Mouse (Mus musculus): ENCODE data around the gene Tra2a. TPM values are rescaled to one million over a fixed set of nuclear protein-coding genes. Genes with fewer than 3 reads are reported as not detected.

The Tra2a gene
- polyA plus RNA-seq (2016; fragmentation: Nextera tagmentation; extraction: Ambion mirVana): 138 and 147 TPM in 2 replicates

GRCm38 (mm10) chr6:49263847-49264243 lies at the start of gene Tra2a:
TSS of gene Tra2a (minus strand) at chr6:49264033.
- H3K9me3 ChIP-seq: no peaks in the 10 kb centered on the region
- H3K4me1 ChIP-seq: peaks cover 19% of the 10 kb centered on the region
- H3K9ac ChIP-seq: peak within 1 kb of the TSS; percentile 98
- peak within 1 kb of the TSS; percentile 62 for H3K4me2 ChIP-seq (replicated peaks)
- peak within 1 kb of the TSS; percentile 85 for H3K4me3 ChIP-seq
- ATAC-seq (ENCODE audit: insufficient number of reproducible peaks, insufficient read depth, low FRiP score, low TSS enrichment): peak; percentile 94
- H3K36me3 ChIP-seq: no peaks in the 10 kb centered on the region
- H3K27ac ChIP-seq: peak within 1 kb of the TSS; percentile 98
- WGBS: under 1% methylated on average over 39 of the region's 39 CpGs
- no peaks in the 10 kb centered on the region for H3K27me3 ChIP-seq

- no peak overlapping the region for H3K4me2 ChIP-seq (replicated peaks)
- no peak for ATAC-seq (ENCODE audit: insufficient number of reproducible peaks, insufficient read depth, low FRiP score, low TSS enrichment)
Observed at GRCm38 (mm10) chr6:49298286-49298685, 34.5 kb upstream of the Tra2a start.

GRCm38 (mm10) chr6:49282122-49282521 lies 18.3 kb upstream of the Tra2a start:
- no peak overlapping the region for H3K9ac ChIP-seq
- no peaks in the 10 kb centered on the region for H3K36me3 ChIP-seq
- 94% methylated on average over 1 of the region's 1 CpGs for WGBS
- no peaks in the 10 kb centered on the region for H3K9me3 ChIP-seq
- no peaks in the 10 kb centered on the region for H3K27me3 ChIP-seq
- no peak overlapping the region for H3K27ac ChIP-seq
- H3K4me2 ChIP-seq (replicated peaks): no peak overlapping the region
- no peak for ATAC-seq (ENCODE audit: insufficient number of reproducible peaks, insufficient read depth, low FRiP score, low TSS enrichment)
- H3K4me1 ChIP-seq: no peaks in the 10 kb centered on the region
- H3K4me3 ChIP-seq: no peak overlapping the region

More at GRCm38 (mm10) chr6:49298286-49298685, 34.5 kb upstream of the Tra2a start:
- no peaks in the 10 kb centered on the region for H3K36me3 ChIP-seq
- H3K4me1 ChIP-seq: no peaks in the 10 kb centered on the region
- H3K27me3 ChIP-seq: no peaks in the 10 kb centered on the region
- no peak overlapping the region for H3K4me3 ChIP-seq
- H3K9me3 ChIP-seq: no peaks in the 10 kb centered on the region
- H3K9ac ChIP-seq: no peak overlapping the region
- H3K27ac ChIP-seq: no peak overlapping the region

- Histone ChIP-seq H3K4me3 (no peak overlapping the region), H3K27ac (no peak overlapping the region), H3K4me1 (no peaks in the 10 kb centered on the region), H3K36me3 (no peaks in the 10 kb centered on the region), H3K4me2 (replicated peaks) (no peak overlapping the region), H3K9ac (no peak overlapping the region), H3K27me3 (no peaks in the 10 kb centered on the region), H3K9me3 (no peaks in the 10 kb centered on the region)
- ATAC-seq (ENCODE audit: insufficient number of reproducible peaks, insufficient read depth, low FRiP score, low TSS enrichment): no peak
- WGBS: 27% methylated on average over 1 of the region's 1 CpGs
Observed at GRCm38 (mm10) chr6:49280942-49281341, 17.1 kb upstream of the Tra2a start.

GRCm38 (mm10) chr6:49275296-49275695 lies 11.5 kb upstream of the Tra2a start:
- ATAC-seq (ENCODE audit: insufficient number of reproducible peaks, insufficient read depth, low FRiP score, low TSS enrichment): no peak
- Histone ChIP-seq H3K9me3 (no peaks in the 10 kb centered on the region), H3K4me3 (no peak overlapping the region), H3K36me3 (no peaks in the 10 kb centered on the region), H3K27me3 (no peaks in the 10 kb centered on the region), H3K9ac (no peak overlapping the region), H3K4me2 (replicated peaks) (no peak overlapping the region), H3K4me1 (no peaks in the 10 kb centered on the region), H3K27ac (no peak overlapping the region)
- 83% methylated on average over 7 of the region's 7 CpGs for WGBS

GRCm38 (mm10) chr6:49274416-49275091 lies 10.7 kb upstream of the Tra2a start:
- WGBS: 53% methylated on average over 9 of the region's 9 CpGs
- ATAC-seq (ENCODE audit: insufficient number of reproducible peaks, insufficient read depth, low FRiP score, low TSS enrichment): no peak
- Histone ChIP-seq H3K36me3 (no peaks in the 10 kb centered on the region), H3K4me1 (no peaks in the 10 kb centered on the region), H3K9me3 (no peaks in the 10 kb centered on the region), H3K9ac (no peak overlapping the region), H3K27me3 (no peaks in the 10 kb centered on the region), H3K4me2 (replicated peaks) (no peak overlapping the region), H3K4me3 (no peak overlapping the region), H3K27ac (no peak overlapping the region)

GRCm38 (mm10) chr6:49273934-49274333 lies 10.1 kb upstream of the Tra2a start:
- Histone ChIP-seq H3K4me2 (replicated peaks) (no peak overlapping the region), H3K9ac (no peak overlapping the region), H3K27ac (no peak overlapping the region), H3K9me3 (no peaks in the 10 kb centered on the region), H3K4me1 (no peaks in the 10 kb centered on the region), H3K36me3 (no peaks in the 10 kb centered on the region), H3K4me3 (no peak overlapping the region), H3K27me3 (no peaks in the 10 kb centered on the region)
- no peak for ATAC-seq (ENCODE audit: insufficient number of reproducible peaks, insufficient read depth, low FRiP score, low TSS enrichment)
- 17% methylated on average over 4 of the region's 4 CpGs for WGBS

GRCm38 (mm10) chr6:49272863-49273262 lies 9.0 kb upstream of the Tra2a start:
- H3K4me1 ChIP-seq: no peaks in the 10 kb centered on the region
- H3K27ac ChIP-seq: no peak overlapping the region
- no peak overlapping the region for H3K4me3 ChIP-seq
- 95% methylated on average over 2 of the region's 2 CpGs for WGBS
- no peak for ATAC-seq (ENCODE audit: insufficient number of reproducible peaks, insufficient read depth, low FRiP score, low TSS enrichment)
- H3K9me3 ChIP-seq: no peaks in the 10 kb centered on the region
- H3K36me3 ChIP-seq: no peaks in the 10 kb centered on the region
- H3K4me2 ChIP-seq (replicated peaks): no peak overlapping the region
- no peaks in the 10 kb centered on the region for H3K27me3 ChIP-seq
- H3K9ac ChIP-seq: no peak overlapping the region

GRCm38 (mm10) chr6:49271815-49272214 lies 8.0 kb upstream of the Tra2a start:
- WGBS: 65% methylated on average over 6 of the region's 6 CpGs
- no peaks in the 10 kb centered on the region for H3K4me1 ChIP-seq
- H3K4me2 ChIP-seq (replicated peaks): no peak overlapping the region
- H3K9ac ChIP-seq: no peak overlapping the region
- H3K4me3 ChIP-seq: no peak overlapping the region
- no peaks in the 10 kb centered on the region for H3K9me3 ChIP-seq
- H3K36me3 ChIP-seq: no peaks in the 10 kb centered on the region
- H3K27me3 ChIP-seq: no peaks in the 10 kb centered on the region
- no peak for ATAC-seq (ENCODE audit: insufficient number of reproducible peaks, insufficient read depth, low FRiP score, low TSS enrichment)
- no peak overlapping the region for H3K27ac ChIP-seq

GRCm38 (mm10) chr6:49269923-49270322 lies 6.1 kb upstream of the Tra2a start:
- Histone ChIP-seq H3K9me3 (no peaks in the 10 kb centered on the region), H3K27me3 (no peaks in the 10 kb centered on the region), H3K36me3 (no peaks in the 10 kb centered on the region), H3K4me3 (no peak overlapping the region), H3K9ac (no peak overlapping the region), H3K4me1 (no peaks in the 10 kb centered on the region), H3K27ac (no peak overlapping the region), H3K4me2 (replicated peaks) (no peak overlapping the region)
- no peak for ATAC-seq (ENCODE audit: insufficient number of reproducible peaks, insufficient read depth, low FRiP score, low TSS enrichment)
- 75% methylated on average over 11 of the region's 11 CpGs for WGBS

- H3K27me3 ChIP-seq: no peaks in the 10 kb centered on the region
- H3K27ac ChIP-seq: no peak overlapping the region
- no peak overlapping the region for H3K4me2 ChIP-seq (replicated peaks)
- no peaks in the 10 kb centered on the region for H3K4me1 ChIP-seq
- 22% methylated on average over 5 of the region's 5 CpGs for WGBS
- ATAC-seq (ENCODE audit: insufficient number of reproducible peaks, insufficient read depth, low FRiP score, low TSS enrichment): no peak
- H3K4me3 ChIP-seq: no peak overlapping the region
- no peaks in the 10 kb centered on the region for H3K9me3 ChIP-seq
- H3K9ac ChIP-seq: no peak overlapping the region
- no peaks in the 10 kb centered on the region for H3K36me3 ChIP-seq
Observed at GRCm38 (mm10) chr6:49269200-49269599, 5.4 kb upstream of the Tra2a start.

- Histone ChIP-seq H3K4me2 (replicated peaks) (no peak overlapping the region), H3K9ac (no peak overlapping the region), H3K4me1 (no peaks in the 10 kb centered on the region), H3K4me3 (no peak overlapping the region), H3K36me3 (no peaks in the 10 kb centered on the region), H3K27me3 (no peaks in the 10 kb centered on the region), H3K27ac (no peak overlapping the region), H3K9me3 (no peaks in the 10 kb centered on the region)
- 69% methylated on average over 4 of the region's 4 CpGs for WGBS
- ATAC-seq (ENCODE audit: insufficient number of reproducible peaks, insufficient read depth, low FRiP score, low TSS enrichment): no peak
Observed at GRCm38 (mm10) chr6:49267686-49268085, 3.9 kb upstream of the Tra2a start.
